Mouse (Mus musculus) large intestine, adult 2 months (tissue): ENCODE results near the gene Sirpa. TPM values are rescaled to one million over a fixed set of nuclear protein-coding genes. Genes with fewer than 3 reads are reported as not detected.

ENCODE experiments used
- DNase-seq: peaks from one replicate; pipeline ENCODE4 v3.0.0-alpha.2; 2012; ENCODE audit warnings: low read depth, low spot score
- WGBS: fragments of 180-500 bp; shearing (Covaris S2); methylation state at CpG from one replicate; pipeline ENCODE4 v1.1.7; 2018; 5-methylcytosine and 5-hydroxymethylcytosine counted together
- polyA plus RNA-seq: library from polyadenylated mRNA; depleted of rRNA; stranded (reverse); fragments of >200 nt; gene quantifications from 2 replicates; pipeline ENCODE4 v1.2.3, GENCODE M21; 2012

Sirpa gene
- polyA plus RNA-seq, 1 experiment, result 16.6 TPM

DNA sequence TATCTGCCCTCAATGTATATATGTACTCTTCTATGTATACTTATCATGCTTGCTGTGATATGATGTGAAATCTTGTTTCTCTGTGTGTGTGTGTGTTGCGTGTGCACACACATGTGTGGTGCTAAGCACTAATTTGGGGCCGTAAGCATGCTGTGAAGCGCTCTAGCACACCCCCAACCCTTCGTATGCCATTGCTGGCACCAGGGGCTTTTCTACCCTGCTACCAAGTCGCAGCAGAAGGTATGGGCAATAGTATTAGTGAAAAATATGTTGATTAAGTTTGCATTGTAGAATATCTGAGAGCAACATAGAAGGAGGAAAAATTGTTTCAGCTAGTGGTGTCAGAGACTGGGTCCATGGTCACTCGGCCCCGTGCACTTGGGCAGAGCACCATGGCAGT lies 10.2 kb downstream of the Sirpa start:
- 92% methylated on average over 7 of the region's 7 CpGs for WGBS
- DNase-seq, result no peak

DNA sequence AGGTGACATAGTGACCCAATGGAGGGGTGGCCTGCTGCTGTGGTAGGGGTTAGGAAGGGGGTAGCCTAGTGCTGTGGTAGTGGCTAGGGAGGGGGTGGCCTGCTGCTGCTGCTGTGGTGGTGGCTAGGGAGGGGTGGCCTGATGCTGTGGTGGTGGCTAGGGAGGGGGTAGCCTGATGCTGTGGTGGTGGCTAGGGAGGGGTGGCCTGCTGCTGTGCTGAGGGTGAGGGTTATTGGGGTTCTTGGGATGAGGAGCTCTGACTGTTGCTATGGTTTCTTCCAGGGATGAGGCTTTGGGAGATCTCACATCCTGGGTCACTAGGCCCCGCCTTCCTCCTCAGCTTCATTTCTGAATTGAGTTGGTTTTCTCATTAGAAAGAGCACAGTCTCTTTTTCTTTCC lies 10.9 kb downstream of the Sirpa start:
- WGBS, result 96% methylated on average over 1 of the region's 1 CpGs
- DNase-seq, result no peak

DNA sequence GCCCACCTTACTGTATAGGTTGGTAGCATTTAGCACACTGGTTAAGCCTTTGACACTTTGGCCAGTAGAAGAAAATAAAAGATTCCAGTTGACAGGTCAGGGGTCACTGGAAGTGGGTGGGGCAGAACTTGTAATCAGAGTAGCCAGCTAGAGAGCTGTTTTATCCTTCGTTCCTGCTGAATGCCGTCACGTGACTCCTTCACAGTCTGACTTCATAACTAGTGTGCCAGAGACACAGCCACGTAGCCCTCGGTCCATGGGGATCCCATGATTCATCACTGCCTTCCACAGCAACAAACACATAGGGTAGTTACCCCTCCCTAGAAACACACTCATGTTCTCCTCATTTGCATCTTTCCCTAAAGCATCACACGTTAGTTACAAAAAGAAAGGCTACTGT lies 11.4 kb downstream of the Sirpa start:
- DNase-seq, result no peak
- 34% methylated on average over 6 of the region's 6 CpGs for WGBS

DNA sequence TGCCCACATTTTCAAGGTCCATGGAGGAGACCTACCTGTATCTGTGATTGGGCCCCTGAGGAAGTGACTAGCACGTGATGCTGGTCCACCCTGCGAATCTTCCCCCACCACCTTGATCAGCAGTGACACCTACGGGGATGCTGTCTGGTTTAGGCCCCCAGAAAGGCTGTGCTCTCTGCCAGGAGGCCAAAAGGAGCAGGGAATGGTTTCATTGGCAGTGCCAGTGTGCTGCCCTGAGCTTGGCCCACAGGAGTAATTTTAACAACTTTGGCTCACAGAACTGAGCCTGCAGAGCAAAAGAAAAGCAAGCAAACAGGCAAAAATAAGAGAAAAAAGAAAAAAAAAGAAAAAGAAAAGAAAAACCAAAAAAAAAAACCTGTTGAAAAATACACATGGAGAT lies 13.2 kb downstream of the Sirpa start:
- no peak for DNase-seq
- 71% methylated on average over 3 of the region's 3 CpGs for WGBS

DNA sequence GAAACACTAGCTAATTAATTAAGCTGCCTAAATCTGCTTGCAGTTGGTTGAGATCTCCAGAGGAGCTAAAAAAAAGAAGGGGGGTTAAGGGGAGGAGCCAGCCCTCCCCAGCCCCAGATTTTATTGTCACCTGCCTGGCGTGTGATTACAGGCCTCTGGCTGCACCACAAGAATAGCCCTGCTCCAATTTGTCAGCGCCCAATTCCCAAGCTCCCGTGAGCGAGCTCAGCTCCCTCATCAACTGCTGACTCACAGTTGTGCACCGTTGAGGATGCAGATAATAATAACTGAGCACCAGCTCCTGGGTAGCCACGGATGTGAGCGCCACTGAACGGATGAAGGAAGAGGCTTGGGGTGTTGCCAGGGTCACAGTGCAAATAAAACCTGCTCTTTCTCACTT lies 13.6 kb downstream of the Sirpa start:
- no peak for DNase-seq
- WGBS, result 21% methylated on average over 8 of the region's 8 CpGs

DNA sequence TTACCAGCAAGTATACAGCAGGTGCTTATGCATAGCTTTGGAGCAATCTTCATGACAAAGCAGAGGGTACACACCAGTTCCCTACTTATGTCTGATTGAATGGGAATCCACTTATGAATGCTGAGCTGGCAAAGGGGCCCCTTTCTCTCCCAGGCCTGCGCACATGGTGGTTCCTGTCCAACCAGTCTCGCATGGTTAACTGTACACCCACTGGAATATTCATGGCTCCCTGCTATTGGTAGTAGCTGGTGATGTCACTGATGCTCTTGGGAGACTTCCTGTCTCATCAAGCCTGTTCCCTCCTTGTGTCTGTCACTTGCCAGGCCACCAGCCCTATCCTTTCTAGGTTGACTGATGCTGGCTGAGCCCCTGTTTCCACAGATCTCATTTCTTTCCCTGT lies 14.3 kb downstream of the Sirpa start:
- WGBS, result 74% methylated on average over 2 of the region's 2 CpGs

DNA sequence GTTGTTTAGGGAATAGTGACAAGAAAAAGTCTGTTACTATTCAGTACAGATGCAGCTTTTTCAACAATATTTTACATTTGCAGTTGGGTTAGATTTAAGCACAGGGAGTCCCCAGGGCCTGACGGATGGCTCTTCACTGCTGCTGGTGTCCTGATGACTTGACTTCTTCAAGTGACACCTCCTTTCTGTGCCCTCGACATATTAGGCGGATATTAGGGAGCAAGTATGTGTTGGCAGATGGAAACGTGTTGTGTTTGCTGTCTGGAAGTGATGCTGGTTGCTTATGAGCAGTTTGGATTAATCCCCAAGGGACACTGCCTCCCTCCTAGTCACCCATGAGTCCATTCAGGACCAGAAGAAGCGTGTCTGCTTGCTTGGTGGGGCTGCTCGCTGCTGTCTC lies 21.3 kb downstream of the Sirpa start:
- no peak for DNase-seq
- WGBS, result 87% methylated on average over 6 of the region's 6 CpGs

More for the DNA sequence above, 14.3 kb downstream of the Sirpa start:
- no peak for DNase-seq

DNA sequence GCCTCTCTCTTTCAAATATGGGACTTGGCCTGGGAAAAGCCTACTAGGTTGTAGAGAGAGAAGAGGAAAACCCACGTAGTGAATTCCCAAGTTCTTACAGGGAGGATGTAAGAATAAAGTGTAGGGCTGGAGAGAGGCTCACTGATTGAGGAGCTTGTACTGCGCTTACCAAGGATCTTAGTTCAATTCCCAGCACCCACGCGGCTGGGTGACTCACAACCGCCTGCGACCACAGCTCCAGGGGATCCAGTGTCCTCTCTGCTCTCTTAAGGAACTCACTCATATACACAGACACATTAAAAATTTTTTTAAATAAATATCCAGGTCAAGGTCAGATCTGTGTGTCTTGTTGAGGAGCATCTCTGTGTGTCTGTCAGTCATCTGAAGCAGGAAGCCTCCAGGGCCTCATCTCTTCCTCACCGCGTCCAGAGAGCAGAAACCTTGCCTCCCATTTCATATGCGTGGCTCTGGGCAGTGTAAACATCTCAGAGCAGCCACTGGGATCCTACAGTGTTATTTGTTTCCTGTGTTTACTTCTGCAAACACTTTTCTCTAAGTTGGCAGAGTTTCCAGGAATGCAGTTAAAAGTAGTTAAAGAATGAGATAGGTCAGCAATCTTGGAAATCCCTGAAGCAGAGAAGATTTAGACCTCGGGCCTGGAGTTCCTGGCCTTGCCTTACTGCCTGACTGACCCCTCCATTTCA lies 22.0 kb downstream of the Sirpa start:
- WGBS, result 80% methylated on average over 10 of the region's 10 CpGs
- no peak for DNase-seq

DNA sequence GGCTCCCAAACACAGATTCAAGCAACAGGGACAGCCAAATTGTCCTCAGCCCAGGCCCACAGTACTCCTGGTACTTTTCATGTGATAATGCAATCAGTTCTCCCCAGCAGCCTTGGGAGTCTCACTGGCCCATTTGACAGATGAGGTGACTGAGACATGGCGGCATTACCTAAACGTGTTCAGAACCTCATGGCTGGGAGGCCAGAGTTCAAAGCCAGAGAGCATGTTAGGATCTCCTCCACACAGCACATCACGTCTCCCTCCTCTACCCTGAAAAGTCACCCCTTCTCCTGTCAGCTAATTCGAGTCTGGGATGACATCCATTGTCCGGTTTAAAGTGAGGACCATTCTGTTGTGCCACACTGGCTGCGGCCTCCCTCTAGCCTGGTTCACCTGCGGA lies 27.5 kb downstream of the Sirpa start:
- no peak for DNase-seq

DNA sequence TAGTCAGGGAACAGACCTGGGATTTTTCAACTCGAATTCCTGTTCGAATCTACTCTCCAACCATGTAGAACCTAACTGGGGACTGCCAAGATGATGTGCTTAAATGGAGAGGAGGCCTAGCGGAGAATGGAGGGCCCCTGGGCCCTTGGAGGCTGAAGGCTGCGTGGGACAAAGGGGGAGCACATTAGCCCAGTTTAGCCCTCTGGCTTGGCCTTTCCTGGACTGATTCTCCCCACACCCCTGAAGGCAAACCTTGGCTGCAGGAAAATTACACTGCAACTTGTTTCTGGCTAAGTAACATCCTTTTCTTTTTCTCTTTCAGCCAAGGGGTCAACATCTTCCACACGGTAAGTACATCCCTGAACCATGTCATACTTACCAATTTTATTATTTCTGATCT lies 28.2 kb downstream of the Sirpa start:
- 89% methylated on average over 5 of the region's 5 CpGs for WGBS
- DNase-seq, result no peak

More for the DNA sequence above, 27.5 kb downstream of the Sirpa start:
- 85% methylated on average over 7 of the region's 7 CpGs for whole genome bisulfite sequencing

DNA sequence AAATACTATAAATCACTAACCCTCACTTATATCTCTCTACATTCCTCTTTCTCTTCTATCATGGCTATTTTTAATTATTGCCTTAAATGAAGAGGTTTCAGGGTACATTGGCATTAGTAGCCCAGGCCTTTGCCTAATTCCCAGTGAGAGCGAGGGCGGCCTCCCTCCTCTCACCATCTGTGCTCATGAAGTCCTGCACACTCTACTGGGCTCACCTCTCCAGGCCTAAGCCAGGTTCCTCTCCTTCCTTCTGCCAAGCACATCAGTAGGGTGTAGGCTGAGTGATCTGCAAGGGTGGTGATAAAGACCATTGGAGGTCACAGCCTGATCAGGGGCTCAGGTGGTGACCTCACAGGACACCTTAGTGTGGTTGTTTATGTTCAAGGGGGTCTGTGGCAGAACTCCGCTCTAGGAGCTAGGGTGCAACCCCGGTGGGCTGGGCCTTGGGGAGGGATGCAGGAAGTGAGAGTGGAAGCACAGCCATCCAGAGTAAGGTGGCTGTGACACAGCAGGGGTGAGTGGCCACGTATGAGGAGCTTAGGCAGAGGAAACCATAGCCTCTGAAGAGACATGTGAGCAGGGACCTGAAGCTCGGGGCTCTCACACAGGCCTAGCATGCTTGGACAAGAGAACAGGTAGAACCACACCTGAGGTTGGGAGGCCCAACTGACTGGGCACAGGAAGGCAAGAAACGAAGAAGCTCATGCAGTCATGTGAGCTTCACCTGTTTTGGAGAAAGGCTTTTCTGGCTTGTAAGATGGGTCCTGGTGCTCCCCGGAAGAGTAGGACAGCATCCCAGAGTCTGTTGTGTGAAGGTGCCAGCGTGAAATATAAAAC lies 29.2 kb downstream of the Sirpa start:
- no peak for DNase-seq
- WGBS, result 87% methylated on average over 9 of the region's 9 CpGs

DNA sequence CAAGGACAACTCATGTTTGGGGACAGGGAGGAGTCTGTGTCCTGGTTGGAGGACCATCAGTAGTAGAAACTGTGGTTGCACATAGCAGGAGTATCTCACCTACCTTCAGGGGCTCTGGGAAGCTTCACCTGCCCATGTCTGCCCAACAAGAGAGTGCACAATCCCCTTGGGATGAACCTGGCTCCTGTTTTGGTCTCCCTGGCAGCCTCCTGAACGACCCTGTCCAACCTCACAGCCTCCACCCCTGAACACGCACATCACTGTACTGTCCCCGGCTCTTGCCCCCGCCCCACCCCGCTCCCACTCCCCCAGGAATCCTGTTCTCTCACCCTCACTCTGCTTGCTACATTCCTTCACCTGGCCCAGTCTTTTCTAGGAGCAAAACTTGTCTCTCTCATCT lies 30.3 kb downstream of the Sirpa start:
- 78% methylated on average over 5 of the region's 5 CpGs for WGBS
- no peak for DNase-seq

DNA sequence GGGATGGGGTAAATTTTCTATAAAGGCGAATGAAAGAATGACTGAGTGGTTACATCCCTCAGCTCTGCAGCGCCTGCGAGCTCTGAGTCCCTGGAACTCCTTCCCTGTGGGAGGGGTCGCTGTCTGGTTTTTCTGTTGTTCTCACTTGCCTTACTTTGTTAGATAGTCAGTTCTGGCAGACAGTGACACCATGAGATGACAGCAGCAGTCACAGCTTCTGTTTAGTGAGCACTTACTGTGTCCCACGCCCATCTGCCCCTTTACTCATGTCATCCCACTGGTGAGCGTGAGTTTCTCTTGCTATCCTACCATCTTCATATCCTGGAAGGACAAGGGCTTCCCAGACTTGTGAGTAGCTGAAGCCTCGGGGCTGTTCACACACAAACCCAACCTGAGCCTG lies 31.1 kb downstream of the Sirpa start:
- no peak for DNase-seq
- WGBS, result 90% methylated on average over 7 of the region's 7 CpGs

DNA sequence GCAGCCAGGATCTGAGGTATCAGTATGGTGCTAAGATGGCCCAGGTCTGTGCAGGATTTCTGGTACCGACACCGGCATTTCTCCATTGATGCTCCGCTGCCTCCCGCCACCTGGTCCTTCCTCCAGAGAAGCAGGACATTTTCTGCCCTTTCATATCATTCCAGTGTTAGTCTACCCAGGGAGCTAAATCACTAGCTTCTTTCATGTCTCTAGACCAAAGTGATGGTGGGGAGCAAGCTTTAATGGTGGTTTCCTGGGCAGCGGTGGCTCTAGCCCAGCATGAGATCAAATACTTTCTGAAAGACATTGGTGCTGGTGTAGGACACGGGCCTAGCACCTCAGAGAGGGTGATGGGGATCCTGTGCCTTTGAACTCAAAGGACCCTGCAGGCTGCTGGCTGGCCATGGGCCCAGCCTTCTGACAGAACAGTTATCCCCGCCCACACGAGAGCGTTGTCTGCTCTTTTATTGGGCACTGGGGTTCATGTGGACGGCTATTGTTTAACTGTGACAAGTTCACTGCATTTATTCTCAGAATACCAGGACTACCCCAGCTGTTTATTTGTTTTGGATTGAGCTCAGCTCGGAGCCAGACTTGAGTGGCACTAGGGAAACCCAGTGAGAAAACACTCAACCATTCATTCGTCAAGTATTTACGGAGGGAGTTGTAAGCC lies 31.7 kb downstream of the Sirpa start:
- WGBS, result 50% methylated on average over 13 of the region's 13 CpGs
- DNase-seq, result no peak

DNA sequence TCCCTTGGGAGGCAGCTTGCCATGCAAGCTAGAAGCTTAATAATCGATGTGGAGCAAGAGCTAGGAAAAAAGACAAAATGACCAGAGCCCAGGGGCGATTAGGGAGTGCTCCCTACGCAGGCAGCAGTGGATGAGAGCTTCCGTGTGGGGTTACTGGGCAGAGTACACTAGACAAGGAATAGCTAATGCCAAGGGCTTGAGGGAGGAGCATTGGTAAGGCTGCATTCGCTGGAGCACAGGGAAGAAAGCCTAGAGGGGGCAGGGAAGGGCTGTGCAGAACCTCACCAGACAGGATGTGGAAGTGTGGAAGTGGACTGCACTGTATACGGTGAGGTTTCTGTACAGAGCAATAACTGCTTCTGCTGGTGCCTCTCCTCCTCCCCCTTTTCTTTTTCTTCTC lies 32.3 kb downstream of the Sirpa start:
- DNase-seq, result no peak
- 28% methylated on average over 6 of the region's 6 CpGs for WGBS

DNA sequence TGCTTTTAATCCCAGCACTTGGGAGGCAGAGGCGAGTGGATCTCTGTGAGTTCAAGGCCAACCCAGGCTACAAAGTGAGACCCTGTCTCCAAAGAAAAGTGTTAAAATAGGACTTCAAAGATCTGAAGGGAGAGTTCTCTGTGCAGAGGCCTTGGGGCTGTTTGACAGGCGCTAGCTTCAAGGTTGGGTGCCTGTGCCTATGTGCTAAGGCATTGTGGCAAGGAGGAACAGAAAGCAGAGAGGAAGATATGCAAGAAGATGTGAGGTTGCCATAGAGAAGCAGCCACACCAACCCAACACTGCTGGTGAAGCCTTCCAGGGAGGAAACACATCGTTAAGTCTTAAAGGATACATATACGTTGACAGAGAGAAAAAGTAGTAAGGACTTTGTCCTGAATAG lies 33.2 kb downstream of the Sirpa start:
- DNase-seq, result no peak
- WGBS, result 57% methylated on average over 4 of the region's 4 CpGs

DNA sequence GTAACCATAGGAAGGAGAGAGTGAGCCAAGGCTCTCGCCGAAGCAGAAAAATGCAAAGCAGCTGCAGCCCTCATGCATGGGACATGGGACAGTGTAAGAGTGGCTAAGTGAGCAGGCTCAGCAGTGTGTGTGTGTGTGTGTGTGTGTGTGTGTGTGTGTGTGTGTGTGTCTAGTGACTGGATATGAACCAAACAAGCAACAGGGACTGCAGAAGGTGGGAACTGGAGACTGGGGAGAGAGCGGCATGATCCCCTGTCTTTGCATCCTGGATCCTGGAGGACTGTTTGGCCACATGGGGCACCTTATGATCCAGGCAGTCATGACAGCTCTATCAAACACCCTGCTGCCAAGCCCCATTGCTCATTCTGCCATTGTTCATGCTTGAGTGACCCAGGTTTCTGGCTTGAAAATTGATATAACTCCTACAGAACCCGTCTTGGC lies 34.0 kb downstream of the Sirpa start:
- DNase-seq, result no peak
- 88% methylated on average over 4 of the region's 4 CpGs for WGBS

DNA sequence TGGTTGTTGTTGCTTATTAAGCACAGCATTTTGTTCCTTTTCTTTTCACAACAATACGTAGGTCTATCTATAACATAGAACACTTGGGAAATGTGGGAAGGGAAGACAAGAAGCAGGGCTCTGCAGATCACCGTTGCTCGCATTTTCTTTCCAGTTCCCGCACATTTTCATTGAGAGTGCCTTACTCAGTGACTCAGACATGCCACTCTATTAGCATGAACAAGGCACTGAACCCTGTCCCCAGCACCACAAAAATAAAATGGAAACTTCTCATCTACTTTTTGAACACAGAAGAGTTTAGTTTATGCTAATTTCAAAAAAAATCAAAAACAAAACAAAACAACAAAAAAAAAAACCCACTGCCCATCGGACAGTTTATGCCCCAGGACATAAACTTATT lies 34.5 kb downstream of the Sirpa start:
- DNase-seq, result no peak
- 90% methylated on average over 5 of the region's 5 CpGs for WGBS

DNA sequence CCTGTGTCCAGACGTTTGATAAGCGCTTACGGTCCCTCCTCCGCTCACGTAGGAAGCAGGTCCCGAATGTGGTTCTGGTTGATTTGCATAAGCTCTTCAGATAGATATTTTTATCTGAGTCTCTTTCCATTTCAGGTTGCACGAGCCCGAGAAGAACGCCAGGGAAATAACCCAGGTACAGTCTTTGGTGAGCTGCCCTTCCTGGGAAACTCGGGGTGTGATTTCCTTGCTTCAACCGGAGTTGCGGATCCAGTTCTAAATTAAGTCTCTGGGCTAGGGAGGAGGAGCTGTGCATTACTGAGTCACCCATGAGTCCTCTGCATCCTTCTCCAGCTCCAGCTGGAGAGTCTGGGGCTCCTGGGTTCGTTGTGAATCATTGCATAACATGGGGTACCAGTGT lies 35.2 kb downstream of the Sirpa start:
- no peak for DNase-seq
- WGBS, result 84% methylated on average over 13 of the region's 13 CpGs

DNA sequence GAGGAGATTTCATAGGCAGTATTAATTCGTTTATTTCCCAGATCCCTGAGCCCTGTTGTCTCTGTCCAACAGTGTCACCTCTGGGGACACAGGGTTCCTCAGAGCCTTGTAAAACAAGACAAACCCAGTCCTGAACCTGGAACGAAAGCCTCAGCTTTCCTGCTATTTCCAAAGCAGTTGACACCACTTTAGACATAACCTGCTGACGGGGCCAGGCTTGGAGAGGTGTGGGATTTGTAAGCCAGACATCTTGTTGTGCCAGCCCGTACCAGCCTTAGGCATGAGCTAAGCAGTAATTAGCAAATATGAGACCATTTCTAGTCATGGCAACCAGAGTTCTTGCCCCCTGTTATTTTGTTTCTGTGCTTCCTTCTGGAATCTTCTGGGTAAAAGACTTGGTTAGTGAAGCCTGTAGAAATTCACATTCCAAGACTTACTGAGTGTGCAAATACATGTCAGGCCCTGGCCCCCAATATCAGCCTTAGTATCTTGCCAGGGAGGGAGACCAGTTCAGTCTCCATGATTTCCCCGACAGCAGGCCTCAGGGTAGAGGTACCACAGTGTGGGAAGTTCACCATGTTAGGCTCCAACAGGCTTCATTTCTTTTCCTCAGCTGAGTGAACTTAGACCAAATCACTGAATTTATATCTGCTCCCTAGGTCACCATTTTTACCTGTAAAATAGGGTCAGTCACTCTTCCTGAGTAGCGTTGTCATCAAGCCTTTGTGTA lies 36.0 kb downstream of the Sirpa start:
- no peak for DNase-seq
- WGBS, result 92% methylated on average over 6 of the region's 6 CpGs
